Mouse (Mus musculus) ES-E14 (cell line): ENCODE measurements around the gene Scube1.

Experiments used
- CHD2 ChIP-seq: IDR thresholded peaks from 2 replicates; pipeline ENCODE4 v1.6.1; 2014; ENCODE audit warnings: mild to moderate bottlenecking, low read depth, low read length, inconsistent platforms
- HCFC1 ChIP-seq: IDR thresholded peaks from 2 replicates; pipeline ENCODE4 v1.6.1; 2012; ENCODE audit warnings: low read length, inconsistent platforms, borderline replicate concordance; ENCODE audit not compliant: insufficient read depth
- MAFK ChIP-seq: IDR thresholded peaks from 2 replicates; pipeline ENCODE4 v1.6.1; 2014; ENCODE audit warnings: mild to moderate bottlenecking, low read depth, low read length, inconsistent platforms; ENCODE audit not compliant: insufficient read depth

- no peak for TF ChIP-seq MAFK
- no peak for TF ChIP-seq CHD2
- TF ChIP-seq HCFC1: no peak
These were observed 86.5 kb downstream of the Scube1 start for GRCm38 (mm10) chr15:83638196-83638899.
